Mouse (Mus musculus) spleen, postnatal 4 days (tissue): Measurements from ENCODE around the gene Edil3.
"Not testable (repeated sequence)": the region's sequence is repeated elsewhere in the genome, so short reads cannot be mapped to it uniquely, and the experiment has no call there.

ENCODE experiments used
- DNase-seq, 2 experiments: peaks; one replicate each; pipeline ENCODE4 v3.0.0; 2022; ENCODE audit warnings: low spot score in 2 of 2

Edil3 gene

GRCm38 (mm10) chr13:88972355-88972754 lies 151.1 kb downstream of the Edil3 start:
- no peak for DNase-seq

- DNase-seq: no peak
Observed at GRCm38 (mm10) chr13:89007696-89008427, 186.6 kb downstream of the Edil3 start.

- DNase-seq: no peak
Observed at GRCm38 (mm10) chr13:89012500-89012899, 191.2 kb downstream of the Edil3 start.

DNA sequence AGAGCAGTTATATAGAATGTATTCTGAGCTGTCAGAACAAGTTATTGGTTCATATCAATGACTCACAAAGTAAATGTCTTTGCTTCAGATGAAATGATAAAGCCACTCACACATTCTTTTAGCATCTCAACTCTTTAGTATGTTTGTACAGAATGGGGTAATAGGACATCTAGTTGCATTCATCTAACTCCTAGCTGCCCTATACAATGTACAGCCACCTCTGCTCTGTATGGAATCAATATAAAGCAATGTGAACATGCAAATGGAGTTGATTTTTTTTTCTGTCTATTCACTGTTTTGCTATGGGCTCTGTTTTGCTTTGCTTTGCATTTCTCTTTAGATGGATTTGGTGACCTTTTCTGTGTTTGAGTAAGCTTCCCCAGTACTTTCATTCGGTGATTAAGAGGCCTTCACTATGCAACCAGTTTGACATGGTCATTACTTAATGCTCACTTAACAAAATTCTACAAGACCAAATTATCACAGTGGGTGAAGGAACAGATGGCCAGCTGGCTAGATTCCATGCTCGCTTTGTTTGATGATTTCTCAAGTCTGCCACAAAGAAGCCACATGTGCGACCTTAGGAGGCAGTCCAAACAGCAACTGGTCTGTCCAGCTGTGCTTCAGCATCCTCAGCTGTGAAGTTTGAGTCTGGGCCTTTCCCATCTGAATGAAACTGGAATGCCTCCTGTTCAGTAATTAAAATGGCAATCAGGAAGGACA lies 208.7 kb downstream of the Edil3 start:
- no peak for DNase-seq

DNA sequence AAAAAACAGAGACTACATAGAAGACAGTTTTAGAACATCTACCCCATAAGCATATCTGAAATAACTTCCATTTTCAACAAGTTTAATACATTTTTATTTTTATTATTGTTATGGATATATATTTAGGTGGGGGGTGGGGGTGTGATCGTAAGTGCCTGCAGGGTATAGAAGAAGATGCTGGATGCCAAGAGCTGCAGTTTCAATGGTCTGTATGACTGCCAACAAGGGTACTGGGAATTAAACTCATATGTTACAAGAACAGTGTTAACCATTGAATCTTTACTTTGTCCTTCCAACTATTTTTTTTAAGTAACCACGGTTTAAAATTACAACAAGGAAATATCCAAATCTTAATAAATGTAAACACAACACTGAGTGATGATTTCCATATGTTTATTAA lies 214.4 kb downstream of the Edil3 start:
- DNase-seq: no peak

DNA sequence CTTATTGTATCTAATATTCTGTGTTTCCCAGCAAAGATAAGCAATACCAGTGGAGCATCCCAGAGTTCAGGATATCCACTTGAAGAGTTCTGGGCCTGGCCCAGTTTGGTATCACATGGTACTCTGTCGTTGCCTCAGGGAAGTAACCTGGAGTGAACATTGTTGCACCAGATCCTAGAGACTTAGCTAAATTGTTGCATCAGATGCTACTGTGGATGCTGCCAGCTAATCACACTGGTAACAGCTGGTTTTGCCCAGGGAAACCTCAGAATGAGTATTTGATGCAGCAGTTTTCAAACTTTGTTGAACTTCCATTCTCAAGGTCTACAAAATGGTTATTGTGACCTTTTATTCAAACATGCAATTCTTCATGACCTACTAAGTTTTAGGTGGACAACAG lies 220.2 kb downstream of the Edil3 start:
- no peak for DNase-seq

GRCm38 (mm10) chr13:89070132-89070531 lies 248.9 kb downstream of the Edil3 start:
- DNase-seq: not testable (repeated sequence)

DNA sequence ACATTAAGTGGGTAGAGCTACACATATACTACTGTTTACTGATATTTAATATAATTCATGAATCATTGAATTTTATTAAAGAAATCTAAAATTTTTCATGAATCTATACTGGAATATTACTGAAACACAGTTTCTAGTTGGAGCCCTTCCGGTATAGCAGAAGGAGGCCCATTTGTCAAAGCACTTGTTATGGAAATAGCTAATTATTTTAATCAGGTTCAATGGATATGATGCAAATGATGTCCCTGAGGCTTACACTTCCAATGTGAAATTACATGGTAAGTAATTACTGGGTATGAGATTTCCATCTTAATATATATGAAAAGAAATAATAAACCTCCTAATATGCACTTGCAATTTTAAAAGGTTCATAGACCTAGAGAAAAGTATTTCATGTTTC lies 254.9 kb downstream of the Edil3 start:
- DNase-seq: no peak

DNA sequence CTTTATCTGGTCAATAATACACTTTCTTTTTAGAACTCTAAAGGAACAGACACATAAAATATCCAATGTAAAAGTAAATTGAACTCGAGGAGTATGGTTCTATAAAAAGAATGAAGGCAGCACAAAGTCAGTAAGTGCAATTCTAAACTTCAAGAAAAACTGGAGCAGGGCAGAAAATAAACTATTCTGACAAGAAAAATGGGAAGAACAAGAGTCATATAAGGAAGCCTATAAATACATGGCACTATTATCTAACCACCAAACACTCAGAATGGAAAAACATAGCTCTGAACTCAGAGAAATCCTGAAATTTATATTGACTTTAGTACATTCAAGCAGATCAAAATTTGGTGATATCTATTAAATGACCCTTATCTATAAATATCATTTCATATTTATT lies 284.6 kb downstream of the Edil3 start:
- DNase-seq: no peak

GRCm38 (mm10) chr13:89117551-89117950 lies 296.3 kb downstream of the Edil3 start:
- no peak for DNase-seq

DNA sequence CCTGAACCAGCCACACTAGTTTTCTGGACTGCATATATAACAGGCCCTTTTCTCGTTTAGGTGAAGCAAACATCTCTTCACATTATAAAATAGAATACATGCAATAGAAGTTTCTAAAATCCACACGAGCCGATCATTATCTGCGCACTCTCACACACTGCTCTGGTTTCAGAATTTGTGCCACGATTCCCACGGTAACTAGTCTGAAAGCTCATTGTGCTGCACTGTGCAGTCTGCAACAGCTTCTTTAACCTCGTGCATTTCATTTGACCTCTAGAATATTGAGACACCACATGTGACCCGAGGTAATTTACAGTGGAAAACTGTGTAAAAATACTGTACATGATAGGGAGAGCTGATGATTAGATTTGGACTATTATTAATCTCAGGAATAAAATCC lies 298.5 kb downstream of the Edil3 start:
- DNase-seq: no peak

DNA sequence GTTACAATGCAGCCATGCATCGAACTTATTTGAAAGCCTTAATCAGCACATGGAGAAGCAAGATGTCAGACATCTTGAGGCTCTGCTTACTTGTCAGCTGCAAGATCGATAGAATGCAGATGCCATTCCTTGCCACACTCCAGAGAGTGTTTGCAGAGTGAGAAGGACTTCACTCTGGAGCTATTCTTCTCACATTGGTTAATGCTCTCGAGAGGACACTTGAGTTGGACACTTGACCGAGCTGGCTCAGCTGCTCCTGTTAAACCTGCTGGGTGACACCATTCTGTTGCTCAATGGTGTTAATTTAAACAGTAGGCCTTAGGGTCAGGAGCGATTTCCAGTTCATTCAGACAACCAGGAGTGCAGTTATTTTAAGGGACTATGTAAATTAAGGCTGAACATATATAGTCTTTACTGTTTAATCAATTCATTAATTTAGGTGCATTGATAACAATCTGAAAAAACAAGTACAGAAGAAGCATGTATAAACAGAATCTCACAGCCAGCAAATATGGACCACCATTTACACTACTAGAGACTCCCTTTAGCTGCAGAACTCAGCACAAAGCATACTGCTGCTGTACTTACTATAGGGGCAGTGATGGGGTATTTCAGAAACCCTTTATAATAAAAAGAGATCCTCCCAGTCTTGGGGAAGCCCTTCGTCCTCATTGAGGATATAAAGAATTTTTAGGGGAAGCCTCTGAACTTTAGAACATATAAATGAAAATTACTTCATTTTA lies 301.4 kb downstream of the Edil3 start:
- no peak for DNase-seq

DNA sequence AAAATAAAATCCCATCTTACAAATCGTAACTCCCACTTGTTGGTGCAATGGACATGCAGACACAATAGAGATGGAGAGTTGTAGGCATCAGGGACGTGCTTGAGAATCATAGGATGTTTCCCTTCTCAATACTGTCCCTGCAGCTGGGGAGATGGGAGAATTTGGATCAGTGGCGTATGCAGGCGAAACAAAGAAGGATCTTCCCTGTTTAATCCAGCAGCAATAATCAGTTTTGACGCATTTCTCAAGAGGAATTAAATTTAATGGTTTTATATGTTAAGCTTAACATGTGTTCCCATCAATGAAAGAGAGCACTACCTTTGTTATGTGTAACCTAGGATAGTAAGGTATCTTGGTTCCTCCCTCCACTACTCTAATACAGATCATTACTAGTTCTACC lies 302.1 kb downstream of the Edil3 start:
- DNase-seq: no peak

DNA sequence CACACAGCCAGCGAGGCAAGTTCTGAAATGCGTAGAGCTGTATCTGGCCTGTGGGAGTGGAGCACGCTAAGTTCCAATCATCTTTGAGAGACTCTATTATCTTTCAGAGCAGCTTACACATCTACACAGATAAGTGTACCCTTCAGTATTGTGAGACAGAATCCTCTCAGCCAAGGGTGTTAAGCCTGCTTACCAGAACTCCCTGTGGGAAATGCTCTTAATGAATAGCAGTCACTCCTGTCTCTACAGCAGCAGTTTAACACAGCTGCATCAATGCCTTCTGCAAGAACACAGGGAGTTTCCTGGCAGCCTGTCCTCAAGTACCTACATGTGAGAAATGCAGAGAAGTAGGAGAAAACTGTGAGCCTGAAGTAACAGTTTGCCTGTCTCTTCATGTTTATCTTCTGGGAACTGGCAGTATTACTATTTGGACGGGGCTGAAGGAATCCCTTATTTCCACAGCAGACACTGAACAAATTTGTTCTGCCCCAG lies 324.8 kb downstream of the Edil3 start:
- no peak for DNase-seq

- DNase-seq: no peak
Observed at GRCm38 (mm10) chr13:89151878-89152277, 330.6 kb downstream of the Edil3 start.

- DNase-seq: no peak
Observed at GRCm38 (mm10) chr13:89167960-89168359, 346.7 kb downstream of the Edil3 start.

DNA sequence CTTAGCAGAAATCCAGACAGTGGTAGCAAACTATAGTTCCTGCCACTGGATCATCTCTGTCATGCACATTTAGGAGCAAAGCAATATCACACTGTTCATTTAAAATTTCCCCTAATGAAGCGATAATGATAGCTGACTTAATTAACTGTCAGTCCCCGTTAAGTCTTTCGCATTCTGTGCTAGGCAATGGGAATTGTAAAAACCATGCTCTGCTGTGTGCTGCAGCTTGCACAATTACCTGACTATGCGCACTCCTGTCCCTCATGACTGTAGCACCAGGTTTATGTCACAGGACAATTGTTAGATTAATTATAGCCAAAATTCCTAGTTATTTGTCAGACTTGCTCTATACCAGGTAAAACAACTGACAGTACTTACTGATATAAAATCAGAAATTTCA lies 348.8 kb downstream of the Edil3 start:
- no peak for DNase-seq

GRCm38 (mm10) chr13:89175154-89175553 lies 353.9 kb downstream of the Edil3 start:
- DNase-seq: no peak

DNA sequence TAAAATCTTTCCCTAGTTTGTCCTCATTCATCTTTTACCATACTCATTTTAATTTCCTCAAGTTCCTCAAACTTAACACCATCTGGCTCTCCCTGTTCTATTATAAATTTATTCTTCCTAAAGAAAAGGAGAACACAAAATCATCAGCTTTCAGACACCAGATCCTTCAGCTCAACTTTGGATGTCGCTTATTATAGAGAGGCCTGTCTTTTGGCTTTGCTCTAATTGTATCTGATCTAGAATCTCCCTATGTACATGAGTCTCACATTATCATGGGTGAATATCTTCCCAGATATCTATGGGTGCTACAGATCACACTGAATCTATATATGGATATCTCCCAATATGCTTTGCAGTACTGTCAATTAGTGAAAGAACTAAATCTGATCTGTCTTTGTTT lies 367.8 kb downstream of the Edil3 start:
- DNase-seq: no peak

DNA sequence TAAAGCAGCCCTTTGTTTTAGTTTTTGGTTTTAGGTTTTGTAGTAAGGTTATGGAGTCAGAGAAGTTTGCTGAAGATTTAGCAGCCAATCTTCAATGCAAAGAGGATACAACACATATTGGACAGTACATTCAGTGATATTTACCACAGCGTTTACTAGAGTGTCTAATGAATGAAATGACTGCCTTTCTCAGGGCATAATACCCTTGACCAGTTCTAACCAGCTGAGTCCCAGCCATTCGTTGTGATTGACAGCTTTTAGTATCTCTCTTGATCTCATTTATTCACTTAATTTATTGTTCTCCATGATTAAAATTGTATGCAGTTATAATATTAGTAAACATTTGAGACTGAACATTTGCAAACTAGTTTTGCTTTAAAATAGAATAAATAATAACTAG lies 375.7 kb downstream of the Edil3 start:
- DNase-seq: no peak

DNA sequence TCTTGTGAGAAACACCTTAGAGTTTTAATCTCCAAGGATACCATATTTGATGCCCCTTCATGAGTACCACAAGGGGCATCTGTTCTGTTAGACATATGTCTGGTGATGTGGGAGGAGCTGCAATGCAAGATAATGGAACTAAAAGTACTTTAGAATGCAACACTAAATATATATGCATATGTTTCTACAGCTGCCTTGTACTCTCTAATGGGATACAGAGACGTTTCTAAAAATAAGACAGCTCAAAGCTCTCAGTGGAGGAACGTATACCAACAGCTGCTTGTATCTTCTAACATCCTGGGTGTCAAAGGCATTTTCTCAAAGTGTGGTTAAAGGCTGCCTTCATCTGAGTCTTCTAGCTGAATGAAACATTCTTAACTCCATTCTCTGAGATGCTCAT lies 378.0 kb downstream of the Edil3 start:
- no peak for DNase-seq

- DNase-seq: no peak
Observed at GRCm38 (mm10) chr13:89238104-89238503, 416.8 kb downstream of the Edil3 start.
